Mouse (Mus musculus) layer of hippocampus, postnatal 14 days (tissue): Measurements from ENCODE around the gene Sap30. TPM values are rescaled to one million over a fixed set of nuclear protein-coding genes. Genes with fewer than 3 reads are reported as not detected.
A peak's percentile ranks its signal among the peaks of the same experiment; 100 is the strongest.
"Not testable (repeated sequence)": the region's sequence is repeated elsewhere in the genome, so short reads cannot be mapped to it uniquely, and the experiment has no call there.

Experiments
- DNase-seq, 2 experiments: peaks; one replicate each; pipeline ENCODE4 v3.0.0; 2021 to 2022; ENCODE audit warnings: low spot score in 2 of 2, mixed read lengths in 1 of 2
- long read RNA-seq, 2 experiments: library from polyadenylated mRNA; stranded (forward); transcript quantifications; one replicate each; pipeline ENCODE4 v2.0.0; 2021
- total RNA-seq, 2 experiments: library from RNA; stranded (reverse); gene quantifications; 2 replicates each; pipeline ENCODE4 v1.2.3; 2021

The Sap30 gene
- total RNA-seq = 10 to 100 TPM in 1 of 2 experiments, 1 to 10 TPM in 1; 9.0 to 13.7 TPM
- long read RNA-seq, experiment 1, transcript Sap30-201 (4 exons, 1,178 nt) = major isoform, 9 of 10 reads
- long read RNA-seq, experiment 1, partial matches to known transcripts = 0 of 10 reads
- long read RNA-seq, experiment 1, other reads (novel, unspliced or antisense) = 1 of 10 reads
- long read RNA-seq, experiment 2, transcript Sap30-201 (4 exons, 1,178 nt) = major isoform, 26 of 28 reads
- long read RNA-seq, experiment 2, partial matches to known transcripts = 1 of 28 reads
- long read RNA-seq, experiment 2, other reads (novel, unspliced or antisense) = 1 of 28 reads

DNA sequence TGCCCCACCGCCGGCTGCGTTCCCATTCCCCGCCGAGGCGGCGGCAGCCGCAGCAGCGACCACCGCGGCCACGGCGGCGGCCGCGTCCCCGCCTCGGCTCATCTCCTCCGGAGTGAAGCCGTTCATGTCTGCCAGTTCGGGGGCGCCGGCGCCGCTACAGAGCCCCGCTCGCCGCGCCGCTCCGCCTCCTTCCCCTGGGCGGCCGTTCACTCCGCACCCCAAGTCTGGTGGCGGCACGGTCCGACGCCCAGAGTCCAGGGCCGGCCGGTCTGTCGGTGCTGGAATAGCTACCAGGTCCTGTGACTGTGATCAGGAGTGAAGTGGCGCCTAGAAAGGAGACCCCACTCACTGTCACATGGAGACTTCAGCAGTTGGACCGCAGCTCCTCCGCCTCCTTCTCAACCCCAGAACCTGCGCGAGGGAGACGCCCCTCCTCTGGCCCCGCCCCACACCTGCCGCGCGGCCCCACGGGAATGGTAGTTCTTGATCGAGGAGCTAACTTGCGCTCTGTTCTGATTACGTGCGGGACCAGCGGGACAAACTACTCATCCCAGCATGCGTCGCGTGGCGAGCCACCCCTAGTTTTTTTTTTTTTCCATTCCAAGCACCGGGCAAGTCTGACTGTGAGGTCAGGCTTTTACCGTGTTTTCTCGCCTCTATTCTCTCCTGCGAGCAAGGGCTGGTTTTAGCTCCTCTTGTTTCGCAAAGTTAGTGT lies at the start of gene Sap30:
TSS of gene Sap30 (minus strand) at position 420 of the 715 bp plus-strand sequence.
- peak; percentile 95 to 98 for DNase-seq

DNA sequence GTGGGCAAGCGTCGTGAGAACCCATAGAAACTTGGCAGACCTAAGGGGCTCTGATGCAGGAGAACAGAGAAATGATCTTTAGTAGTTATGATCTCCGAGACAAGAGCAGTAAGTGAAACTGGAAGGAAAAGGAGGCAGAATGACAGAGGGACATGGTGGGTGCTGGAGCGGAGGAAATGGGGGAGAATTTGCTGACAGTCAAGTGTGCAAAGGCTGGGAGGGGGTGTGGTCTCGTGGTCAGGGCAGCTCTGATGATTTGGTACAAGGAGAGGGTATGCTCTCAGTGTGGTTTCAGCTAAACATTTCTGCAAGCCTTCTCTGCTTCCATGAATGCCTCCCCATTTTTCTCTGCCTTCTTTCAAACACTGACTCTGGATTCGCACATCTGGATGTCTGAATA lies 48.5 kb upstream of the Sap30 start:
- DNase-seq = no peak

DNA sequence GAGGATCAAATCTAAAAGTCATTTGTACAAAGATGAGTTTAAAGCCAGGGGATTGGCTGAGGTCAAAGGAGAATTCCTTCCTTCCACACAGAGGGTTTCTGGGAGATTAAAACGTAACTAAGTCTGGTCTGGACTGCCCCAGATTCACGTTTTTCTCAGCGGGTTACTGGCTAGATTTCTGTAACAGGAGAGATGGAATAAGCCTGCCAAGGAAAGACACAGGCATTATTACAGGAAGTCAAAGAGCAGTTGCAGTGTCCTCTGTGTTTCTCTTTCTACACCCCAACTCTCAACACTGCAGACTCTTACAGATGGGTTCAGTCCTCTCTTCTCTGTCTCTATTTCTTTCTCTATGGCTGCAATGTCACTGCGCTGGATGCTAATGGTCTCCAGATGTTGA lies 46.8 kb upstream of the Sap30 start:
- DNase-seq = no peak

DNA sequence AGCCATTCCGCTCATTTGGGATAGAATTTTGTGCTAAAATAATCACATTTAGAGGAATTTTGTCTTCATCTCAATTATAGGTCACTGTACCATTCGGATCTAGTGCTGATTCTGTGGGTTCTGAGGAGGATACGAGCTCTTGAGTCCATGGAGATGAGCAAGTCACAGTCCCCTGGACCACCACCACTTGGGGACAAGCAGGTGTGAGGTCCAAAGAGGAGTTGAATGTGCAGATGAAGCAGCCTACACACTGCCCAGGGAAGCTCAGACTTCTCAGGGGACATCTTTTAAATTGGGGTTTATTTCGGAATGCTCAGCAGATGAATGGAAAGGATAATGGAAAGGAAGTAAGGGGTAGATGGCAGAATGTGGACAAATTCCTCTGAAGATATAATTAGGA lies 45.4 kb upstream of the Sap30 start:
- no peak for DNase-seq

DNA sequence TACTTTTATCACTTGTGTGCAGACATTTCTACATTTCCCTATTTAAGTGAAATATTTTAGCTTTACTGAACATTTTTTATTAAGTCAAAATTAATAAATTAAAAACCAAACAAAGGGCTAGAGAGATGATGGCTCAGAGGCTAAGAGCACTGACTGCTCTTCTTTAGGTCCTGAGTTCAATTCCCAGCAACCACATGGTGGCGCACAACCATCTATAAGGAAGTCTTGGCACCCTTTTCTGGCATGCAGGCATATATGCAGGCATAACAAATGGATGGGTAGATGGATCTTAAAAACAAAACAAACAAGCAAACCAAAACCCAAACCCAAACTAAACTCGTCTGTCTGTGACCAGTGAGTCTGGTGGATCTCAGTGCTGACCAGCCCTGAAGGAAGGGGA lies 44.6 kb upstream of the Sap30 start:
- no peak for DNase-seq

DNA sequence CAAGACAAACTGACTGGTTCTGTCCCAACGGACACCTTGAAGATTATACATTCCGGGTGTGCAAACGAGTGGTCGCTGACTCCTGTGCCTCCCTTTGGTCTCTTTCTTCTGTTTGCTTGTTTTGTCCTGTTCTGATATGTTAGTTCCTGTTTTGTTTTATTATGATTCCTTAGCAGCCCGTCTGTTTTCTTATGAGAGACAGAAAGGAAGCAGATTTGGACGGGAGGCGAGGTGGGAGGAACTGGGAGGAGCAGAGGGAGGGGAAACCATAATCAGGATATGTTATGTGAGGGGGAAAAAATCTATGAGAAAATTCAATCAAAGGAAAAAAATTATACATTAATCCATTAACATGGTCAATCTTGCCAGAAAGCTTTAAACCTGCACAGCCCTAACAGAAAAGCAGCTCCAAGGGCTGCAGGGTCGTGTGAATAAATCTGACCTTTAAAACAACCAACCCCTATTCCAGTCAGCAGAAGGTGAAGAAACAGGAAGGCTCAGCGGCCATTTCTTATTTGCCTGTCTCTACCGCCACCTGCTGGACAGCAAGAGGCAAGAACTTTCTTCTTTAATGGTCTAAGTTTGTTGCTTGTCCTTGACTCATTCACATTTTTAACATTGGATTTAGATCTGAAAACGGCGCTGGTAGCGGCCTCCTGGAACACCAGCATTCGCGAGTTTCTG lies 43.1 kb upstream of the Sap30 start:
- peak; percentile 80 to 84 for DNase-seq

DNA sequence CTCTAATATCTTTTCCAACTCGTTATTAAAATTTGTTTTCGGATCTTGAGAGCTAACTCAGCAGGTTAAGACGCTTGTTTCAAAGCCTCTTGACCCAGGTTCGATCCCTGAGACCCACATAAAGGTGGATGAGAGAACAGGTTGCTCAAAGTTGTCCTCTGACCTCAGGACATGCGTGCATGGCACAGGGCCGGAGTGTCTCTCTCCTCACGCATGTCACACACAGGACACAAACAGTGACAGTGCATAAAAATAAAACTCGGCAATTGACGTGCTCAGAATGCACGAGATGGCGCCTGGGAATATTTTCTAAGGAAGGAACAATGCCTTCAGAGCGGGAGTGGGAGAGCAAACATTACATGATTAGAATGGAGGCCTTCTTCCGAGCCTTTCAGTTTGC lies 42.6 kb upstream of the Sap30 start:
- no peak for DNase-seq

DNA sequence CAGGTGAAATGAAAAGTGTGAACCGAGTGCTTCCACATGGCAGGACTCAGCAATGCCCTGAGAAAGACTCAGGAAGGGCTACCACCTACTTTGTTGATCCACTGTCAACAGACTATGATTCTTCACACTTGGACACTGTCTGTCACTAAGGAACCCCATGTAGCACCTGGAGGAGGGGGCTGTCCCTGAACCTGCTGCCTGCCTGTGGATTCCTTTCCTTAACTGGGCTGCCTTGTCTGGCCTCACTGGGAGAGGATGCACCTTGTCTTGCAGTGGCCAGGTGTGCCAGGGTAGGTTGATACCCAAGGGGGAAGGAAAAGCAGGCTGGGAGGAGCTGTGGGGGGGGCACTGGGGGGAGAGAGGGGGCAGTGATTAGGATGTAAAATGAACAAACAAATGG lies 40.4 kb upstream of the Sap30 start:
- DNase-seq = no peak

DNA sequence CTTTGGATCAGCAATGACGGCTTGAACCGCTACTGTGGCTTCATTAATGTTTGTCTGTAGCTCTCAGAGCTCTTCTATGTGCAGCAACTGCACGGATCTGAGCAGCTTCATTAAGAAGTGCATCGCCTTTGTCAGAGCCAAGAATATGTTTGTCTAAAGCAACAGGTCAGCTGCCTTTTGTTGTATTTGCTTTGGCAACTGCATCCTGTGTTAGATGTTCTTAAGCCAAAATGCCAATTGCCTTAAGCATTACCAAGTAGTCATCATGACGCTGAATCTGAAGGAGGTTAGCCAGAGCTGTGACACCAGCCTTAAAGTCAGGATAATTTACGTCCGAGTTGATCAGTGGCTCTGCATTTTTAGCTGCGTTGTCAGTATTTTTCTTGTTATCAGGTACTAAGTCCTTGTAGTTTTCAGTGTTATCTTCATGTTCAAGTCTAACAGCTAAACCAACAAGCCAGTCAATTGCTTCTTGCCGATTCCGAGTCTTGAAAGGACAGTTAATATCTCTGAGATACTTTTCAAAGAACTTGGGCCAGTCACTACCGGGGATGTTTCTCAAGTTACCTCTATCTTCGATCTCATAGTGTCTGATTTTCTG lies 32.6 kb upstream of the Sap30 start:
- DNase-seq = no peak

DNA sequence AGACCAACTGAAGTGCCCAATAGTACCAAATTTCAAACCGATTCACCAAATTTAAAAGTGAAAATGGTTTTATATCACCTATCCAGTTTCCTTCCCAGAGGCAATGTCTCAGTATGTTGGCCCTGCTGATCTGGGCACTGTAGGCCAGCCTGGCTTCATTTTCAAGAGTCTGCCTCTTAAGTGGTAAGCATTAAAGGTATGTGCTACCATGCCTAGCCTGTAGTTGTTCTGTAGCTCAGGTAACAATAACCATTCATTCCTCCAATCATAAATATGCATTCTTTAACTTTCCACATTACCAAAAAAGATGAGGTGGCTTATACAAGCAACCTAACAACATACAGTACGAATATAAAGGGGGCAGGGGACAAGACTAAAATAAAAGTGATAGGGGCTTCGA lies 30.1 kb upstream of the Sap30 start:
- DNase-seq = no peak

DNA sequence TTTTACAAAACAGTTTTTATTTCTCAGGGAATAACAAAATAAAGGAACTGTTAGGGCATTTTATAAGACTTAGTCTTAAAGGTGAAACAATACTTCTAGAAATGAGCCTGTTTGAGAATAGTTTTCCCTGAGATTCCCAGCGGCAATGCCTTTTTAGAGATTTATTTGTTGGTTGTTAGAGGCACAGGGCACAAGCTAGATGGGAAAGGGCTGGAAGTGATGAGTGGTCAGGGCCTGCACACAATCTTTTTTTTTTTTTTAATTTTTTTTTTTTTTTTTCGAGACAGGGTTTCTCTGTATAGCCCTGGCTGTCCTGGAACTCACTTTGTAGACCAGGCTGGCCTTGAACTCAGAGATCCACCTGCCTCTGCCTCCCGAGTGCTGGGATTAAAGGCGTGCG lies 29.0 kb upstream of the Sap30 start:
- not testable (repeated sequence) for DNase-seq

DNA sequence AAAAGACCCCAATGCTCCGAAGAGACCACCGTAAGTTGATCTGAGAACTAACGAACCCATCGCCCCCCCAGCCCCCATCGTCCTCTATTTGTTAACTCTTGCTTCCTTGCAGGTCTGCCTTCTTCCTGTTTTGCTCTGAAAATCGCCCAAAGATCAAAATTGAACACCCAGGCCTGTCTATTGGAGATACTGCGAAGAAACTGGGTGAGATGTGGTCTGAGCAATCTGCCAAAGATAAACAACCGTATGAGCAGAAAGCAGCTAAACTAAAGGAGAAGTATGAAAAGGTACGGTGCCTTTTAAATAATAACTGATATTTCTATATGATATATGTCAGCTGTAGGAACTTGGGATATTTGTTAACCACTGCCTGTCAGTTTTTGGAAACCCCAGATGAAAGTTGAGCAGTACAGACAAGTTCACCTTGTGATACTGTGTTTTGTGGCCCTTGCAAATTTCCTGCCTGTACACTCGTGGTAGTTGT lies 25.6 kb upstream of the Sap30 start:
- DNase-seq = not testable (repeated sequence)

DNA sequence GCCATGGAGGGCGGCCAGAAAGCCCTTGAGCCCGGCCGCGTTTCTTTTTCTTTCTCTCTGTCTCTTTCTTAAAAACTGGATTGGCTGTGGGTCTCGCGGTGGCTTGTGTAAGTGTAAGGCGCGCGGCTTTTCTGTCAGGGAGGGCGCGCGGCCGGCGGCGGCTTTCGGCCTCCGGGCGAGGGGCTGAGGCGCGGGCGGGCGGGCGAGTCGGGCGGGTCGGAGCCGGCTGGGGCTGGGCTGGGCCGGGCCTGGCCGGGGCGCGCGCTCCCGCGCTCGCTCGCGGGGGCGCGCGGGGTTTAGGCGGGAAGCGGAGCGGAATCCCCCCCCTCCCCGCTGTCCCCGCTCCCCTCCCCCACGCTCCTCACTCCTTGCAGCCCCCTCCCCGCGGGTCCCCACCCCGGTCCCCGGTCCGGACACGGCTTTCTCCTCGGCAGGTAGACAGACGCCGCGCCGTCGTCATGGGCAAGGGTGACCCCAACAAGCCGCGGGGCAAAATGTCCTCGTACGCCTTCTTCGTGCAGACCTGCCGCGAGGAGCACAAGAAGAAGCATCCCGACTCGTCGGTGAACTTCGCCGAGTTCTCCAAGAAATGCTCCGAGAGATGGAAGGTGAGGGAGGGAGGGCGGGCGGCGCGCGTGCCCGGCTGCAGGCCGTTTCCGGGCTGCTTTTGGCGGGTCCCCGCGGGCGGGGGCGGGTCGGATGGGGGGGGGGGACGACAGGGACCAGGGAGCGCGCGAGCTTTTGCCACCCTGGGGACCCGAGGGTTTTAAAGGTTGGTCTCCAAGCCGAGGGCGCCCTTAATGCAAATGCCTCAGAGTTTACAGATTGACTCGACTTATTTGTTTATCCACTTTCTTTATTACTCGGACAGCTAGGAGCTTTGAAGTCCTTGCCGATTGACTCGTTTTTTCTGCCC lies 24.7 kb upstream of the Sap30 start:
- no peak for DNase-seq

DNA sequence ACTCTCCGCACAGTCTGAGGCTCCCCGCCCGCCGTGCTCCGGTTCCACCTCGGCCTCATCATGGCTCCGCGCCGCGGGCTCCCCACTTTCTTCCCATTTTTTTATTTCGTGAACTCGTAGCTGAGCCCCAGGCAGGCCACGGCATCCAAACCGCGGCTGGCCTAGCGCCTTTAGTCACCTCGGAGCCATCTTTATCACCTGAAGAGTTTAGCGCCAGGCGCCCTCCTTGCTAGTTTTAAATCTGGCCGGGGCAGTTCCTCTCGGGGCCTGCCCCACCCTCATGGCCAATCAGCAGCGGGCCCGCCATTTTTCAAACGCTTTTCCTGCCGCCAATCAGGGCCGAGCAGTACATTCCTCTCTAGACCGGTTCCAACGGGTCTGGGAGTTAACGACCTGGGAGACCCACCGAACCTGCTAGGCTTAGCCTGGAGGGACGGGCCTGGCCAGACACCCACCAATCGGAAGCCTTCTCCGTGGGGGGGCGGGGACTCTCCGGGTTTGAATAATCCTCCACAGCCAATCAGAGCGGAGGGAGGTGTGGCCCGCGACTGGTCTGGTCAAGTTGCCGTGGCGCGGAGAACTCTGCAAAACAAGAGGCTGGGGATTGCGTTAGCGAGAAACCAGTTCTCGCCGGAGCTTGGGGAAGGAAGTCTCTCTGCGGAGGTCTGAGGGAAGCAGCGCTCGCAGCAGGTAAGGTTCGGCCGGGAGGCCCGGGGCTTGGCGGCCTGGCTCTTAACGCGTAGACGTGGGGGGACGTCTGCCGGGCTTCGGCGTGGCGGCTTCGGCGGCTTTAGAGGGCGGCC lies 23.9 kb upstream of the Sap30 start, which contains the start of gene Hmgb2:
TSS of gene Hmgb2 (plus strand) at position 592 of the 803 bp plus-strand sequence.
- DNase-seq = peak; percentile 98 to 100

DNA sequence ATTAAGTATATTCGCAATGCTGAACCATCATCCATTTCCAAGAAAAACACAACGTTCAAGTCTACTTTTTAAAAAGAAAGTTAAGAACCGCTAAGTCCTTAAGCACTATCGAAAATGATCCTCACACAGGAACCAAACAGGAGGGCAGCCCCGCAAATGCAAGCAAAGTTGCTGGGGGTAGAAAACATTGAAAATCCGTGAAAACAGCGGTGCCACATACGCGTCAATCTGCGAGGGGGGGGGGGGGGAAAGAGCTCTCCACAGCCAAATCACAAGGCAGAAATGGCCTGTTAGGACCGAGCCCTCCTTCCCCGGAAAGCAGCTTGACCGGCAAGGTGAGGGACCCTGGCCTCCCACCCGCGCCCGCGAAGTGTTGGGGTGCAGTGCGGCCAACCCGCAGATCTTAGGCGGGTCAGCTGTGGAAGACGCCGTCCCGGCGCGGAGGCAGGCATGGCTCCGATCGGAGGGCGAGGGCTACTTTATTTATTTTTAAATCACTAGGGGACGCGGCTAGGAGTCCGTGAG lies 23.2 kb upstream of the Sap30 start:
- DNase-seq = no peak

DNA sequence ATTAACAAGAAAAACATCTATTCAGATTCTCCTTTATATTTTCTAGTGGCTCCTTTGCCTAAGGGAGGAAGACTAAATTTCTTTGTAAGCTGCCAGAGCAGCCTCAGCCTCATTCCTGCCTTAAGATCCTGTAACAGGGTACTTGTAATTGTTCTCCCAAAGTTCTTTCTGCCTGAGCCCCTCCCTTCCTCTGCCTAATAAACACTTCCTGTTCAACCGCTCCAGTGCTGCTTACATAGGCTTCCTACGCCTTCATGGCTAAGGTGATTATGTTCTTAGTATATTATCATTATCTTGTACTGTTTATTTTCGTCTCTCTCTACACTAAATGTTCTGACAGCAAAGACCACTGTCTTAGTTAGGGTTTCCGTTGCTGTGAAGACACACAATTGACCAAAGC lies 21.0 kb upstream of the Sap30 start:
- DNase-seq = no peak

DNA sequence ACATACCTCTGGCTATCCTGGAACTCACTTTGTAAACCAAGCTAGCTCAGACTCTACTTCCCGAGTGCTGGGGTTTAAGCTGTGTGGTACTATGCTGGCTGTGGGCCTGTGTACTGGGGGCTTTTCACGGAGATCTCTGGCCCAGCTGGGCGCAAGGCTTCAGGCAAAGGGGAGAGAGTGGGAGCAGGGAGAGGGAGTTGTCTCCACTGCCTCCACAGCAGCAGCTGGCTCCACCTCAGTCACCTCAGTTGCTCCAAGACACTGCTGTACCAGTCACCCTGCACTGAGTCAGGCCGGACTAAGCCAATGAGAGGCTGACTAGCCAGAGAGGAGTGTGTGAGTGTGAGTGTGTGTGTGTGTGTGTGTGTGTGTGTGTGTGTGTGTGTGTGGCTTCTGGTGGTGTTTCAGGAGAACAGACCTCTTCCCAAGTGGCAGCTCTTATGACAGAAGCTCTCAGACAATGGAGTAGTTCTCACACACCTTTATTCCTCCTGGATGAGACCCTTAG lies 19.9 kb upstream of the Sap30 start:
- DNase-seq = no peak

DNA sequence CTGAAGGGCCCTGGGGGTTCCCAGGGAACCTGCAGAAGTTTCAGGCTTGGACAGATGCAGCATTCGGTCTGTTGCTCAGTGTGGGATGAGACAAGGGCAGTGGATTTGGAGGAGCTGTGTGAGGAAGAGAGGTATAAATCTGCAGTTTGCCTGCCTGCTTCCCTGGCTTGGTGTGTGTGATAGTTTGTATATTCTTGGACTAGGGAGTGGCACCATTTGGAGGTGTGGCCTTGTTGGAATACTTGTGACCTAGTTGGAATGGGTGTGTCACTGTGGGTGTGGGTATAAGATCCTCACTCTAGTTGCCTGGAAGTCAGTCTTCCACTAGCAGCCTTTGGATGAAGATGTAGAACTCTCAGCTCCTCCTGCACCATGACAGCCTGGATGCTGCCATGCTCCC lies 17.8 kb upstream of the Sap30 start:
- DNase-seq = not testable (repeated sequence)

DNA sequence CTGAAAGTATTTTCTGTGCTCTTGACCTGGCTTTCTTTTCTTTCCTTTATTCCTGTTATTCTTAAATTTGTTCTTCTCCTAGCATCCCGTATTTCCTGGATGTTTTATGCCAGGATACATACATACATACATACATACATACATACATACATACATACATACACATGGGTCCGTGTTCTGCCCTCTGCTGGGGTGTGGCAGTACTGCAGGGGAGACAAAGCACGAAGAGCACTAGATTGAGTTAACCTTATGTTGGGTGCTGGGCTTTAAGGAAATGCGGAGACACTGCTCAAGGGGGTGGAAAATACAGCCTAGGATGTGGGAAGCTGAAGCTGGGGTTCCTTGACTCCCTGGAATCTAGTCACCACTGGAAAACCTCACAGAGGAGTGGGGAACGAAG lies 16.0 kb upstream of the Sap30 start:
- peak in 1 of 2 experiments; percentile 34 for DNase-seq
